Mouse (Mus musculus) CD8-positive naive resting alpha-beta T cell, adult 57 days (primary cell): ENCODE results near the gene Rnd2. TPM values are rescaled to one million over a fixed set of nuclear protein-coding genes. Genes with fewer than 3 reads are reported as not detected.

Experiments used
- total RNA-seq: library from RNA; stranded (reverse); gene quantifications from one replicate; pipeline ENCODE4 v1.2.4, GENCODE M21; 2023

The Rnd2 gene
- total RNA-seq: not detected

DNA sequence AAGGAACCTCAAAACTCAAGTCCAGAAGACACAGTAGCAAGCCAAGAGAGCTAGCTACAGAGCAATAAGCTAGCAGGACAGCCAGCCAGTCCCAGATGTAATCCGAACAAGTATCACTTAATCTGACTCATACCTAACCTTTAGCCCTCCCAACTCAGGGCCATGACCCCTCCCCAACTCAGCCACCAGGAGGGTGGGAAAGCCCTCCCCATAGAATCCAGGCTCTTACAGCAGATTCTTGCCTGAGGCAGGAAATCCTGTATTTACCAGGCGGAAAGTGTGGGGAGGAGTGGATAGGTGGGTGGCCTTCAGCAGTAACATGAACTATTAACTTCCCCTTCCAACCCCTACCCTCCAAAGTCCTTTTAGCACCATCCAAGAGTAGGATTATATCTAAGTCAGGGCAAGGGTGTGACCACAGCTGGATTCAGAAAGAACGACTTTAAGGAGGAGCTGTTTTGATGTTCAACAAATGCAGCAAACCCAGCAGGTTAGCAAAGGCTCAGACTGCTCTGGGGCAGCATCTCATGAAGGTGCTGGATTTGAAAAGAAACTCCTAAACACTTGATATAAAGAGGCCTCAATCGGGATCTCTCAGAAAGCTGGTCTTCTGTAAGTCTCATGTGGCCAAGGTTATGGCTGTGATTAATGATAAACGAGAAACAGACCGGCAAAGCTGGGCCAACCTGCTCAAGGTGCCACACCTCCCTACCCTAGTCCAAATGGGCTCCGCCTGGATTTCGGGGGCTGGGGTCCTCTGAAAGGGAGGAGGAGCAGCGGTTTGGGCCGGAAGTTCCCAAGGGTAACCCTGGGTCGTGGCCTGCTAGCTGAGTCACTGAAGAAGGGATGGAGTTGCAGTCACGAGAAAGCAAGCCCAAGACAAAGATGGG is at the start of gene Rnd2:
TSS of gene Rnd2 (plus strand) at position 789 of the 890 bp plus-strand sequence.

DNA sequence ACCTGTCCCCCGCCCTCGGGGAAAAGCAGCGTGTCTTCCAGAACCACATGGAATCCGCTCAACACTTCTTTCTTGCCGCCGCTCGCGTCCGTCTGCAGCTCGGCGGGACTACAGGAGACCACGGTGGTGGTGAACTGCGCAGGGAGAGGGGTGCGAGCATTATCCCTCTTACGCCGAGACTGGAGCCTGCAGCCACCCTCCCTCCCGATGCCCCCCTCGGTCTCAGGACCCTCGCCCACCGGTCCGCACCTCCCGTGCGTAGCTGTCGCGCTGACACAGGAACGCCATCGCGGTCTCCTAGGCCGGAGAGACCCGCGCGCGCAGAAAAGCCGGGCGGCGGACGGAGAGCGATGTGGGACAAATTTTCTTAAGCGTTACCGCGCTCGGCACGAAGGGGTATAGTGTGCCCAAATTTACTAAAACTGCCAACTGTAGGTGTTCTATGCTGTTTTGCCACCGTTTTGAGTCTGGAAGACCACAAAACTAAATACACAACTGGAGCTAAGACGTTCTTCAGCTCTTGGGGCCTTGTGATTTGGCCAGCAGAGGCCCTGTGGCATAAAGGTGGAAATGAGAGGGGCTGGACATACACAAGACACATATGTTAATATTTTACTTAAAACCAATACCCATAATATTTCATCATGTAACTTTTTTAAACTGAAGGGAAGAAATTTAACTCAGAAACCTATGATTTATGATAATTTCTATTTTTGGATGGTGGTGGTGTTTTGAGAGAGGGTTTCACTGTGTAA is 47.5 kb upstream of the Rnd2 start, which contains the start of gene Aarsd1:
TSS of gene Aarsd1 (minus strand) at position 515 of the 755 bp plus-strand sequence.

DNA sequence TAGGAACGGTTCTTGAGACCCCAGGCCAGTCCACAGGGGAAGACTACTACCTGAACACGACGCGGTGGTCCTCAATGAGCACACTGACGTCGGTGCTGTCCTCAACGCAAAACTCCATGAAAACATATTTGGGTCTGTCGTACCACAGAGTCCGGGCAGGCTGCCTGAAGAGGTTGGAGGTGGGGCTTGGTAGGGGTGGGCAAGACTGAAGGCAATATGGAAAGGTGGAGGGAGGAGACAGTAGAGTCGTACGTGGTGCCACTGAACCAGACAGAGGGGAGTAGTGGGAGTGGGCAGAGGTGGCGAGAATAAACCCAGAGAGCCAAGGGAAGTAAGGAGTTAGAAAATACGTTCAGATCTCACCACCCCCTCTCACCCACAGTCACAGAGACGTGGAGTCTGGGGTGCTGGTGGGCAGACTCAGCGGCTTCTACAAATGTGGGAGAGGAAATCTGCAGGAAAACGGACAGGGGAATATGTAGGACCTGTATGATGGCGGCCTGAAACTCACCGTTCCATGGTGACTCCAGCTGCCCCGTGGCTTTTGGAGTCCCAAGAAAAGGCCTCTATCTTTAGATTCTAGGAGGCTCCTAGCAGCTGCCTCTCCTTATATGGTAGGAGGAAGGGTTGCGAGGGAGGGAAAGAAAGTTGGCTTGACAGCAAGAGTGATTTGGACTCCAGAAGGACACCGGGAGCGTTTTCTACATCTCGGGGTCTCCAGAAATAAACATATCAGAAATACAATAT is 40.5 kb upstream of the Rnd2 start, which contains the start of gene Gm27029:
TSS of gene Gm27029 (minus strand) at position 692 of the 747 bp plus-strand sequence.

DNA sequence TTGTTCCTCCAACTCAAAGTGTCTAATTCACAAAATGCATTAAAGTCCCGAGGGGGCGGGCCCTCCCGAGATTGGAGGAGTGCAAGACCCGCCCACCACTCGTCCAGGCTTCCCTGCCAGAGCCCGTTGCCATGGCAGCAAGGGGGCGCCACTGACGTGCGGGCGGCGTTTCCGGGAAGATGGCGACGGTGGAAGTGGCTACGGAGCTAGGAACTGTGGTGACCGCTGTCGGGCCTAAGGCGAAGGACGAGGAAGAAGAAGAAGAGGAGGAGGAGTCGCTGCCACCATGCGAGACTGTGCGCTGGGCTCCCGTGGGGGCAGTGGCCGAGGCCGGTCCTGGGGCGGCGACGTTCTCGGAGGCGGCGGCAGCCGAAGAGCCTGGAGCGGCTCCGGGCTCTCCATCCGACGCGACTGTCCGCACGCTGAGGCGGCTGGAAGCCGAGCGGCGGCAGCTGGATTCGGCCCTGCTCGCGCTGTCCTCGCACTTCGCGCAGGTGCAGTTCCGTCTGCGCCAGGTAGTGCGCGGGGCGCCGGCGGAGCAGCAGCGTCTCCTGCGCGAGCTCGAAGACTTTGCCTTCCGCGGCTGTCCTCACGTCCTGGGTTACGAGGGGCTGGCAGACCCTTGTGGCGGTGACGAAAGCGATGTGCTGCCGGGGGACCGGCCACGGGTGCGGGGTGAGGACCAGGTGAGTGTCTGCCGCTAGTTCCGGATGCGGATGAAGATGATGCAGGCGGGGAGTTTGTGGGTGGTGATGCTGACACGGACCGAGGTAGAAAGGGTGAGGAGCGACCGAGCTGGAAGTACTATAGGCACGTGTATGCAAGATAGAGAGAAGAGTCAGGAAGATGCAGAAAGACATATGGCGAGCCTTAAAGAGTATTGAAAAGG is 39.6 kb upstream of the Rnd2 start, which contains the start of the genes Rundc1 and Ptges3l:
TSS of gene Rundc1 (plus strand) at position 161 of the 889 bp plus-strand sequence.
TSS of gene Ptges3l (minus strand) at position 409 of the 889 bp plus-strand sequence.

GRCm38 (mm10) chr11:101442127-101442693 is 22.6 kb upstream of the Rnd2 start, which contains the start of gene Rpl27:
Gene Rpl27, plus strand, starts transcription at chr11:101442298.

GRCm38 (mm10) chr11:101448274-101448746 is 16.5 kb upstream of the Rnd2 start, which contains the start of gene Ifi35:
Gene Ifi35, plus strand, starts transcription at chr11:101448407.

GRCm38 (mm10) chr11:101465869-101466551 is 1.2 kb downstream of the Rnd2 start, which contains the start of gene Vat1:
Gene Vat1, minus strand, starts transcription at chr11:101466230.

Other genes starting within 250 kb of the Rnd2 start
- gene Ezh1, start 238.5 kb upstream of the Rnd2 start, total RNA-seq: 89.3 TPM
- 0.40 TPM for gene Ramp2, start 219.0 kb upstream of the Rnd2 start, total RNA-seq
- gene Vps25, start 211.3 kb upstream of the Rnd2 start, total RNA-seq: 71.7 TPM
- 2.8 TPM for gene Wnk4, start 204.4 kb upstream of the Rnd2 start, total RNA-seq
- gene Cntd1, start 186.0 kb upstream of the Rnd2 start, total RNA-seq: not detected
- gene Coa3, start 185.9 kb upstream of the Rnd2 start, total RNA-seq: 35.6 TPM
- gene Becn1, start 162.7 kb upstream of the Rnd2 start, total RNA-seq: 196 TPM
- 118 TPM for gene Psme3, start 148.8 kb upstream of the Rnd2 start, total RNA-seq
- gene Aoc2, start 139.9 kb upstream of the Rnd2 start, total RNA-seq: 24.1 TPM
- gene Aoc3, start 134.4 kb upstream of the Rnd2 start, total RNA-seq: 1.2 TPM
- gene G6pc, start 97.4 kb upstream of the Rnd2 start, total RNA-seq: not detected
- gene Aarsd1, start 47.4 kb upstream of the Rnd2 start, total RNA-seq: 23.4 TPM
- 2.0 TPM for gene Gm27029, start 40.2 kb upstream of the Rnd2 start, total RNA-seq
- gene Rundc1, start 39.9 kb upstream of the Rnd2 start, total RNA-seq: 23.9 TPM
- 7.1 TPM for gene Ptges3l, start 39.7 kb upstream of the Rnd2 start, total RNA-seq
- gene Rpl27, start 22.7 kb upstream of the Rnd2 start, total RNA-seq: 134 TPM
- gene Ifi35, start 16.6 kb upstream of the Rnd2 start, total RNA-seq: 60.5 TPM
- 15.0 TPM for gene Vat1, start 1.2 kb downstream of the Rnd2 start, total RNA-seq
- 2.5 TPM for gene Brca1, start 87.0 kb downstream of the Rnd2 start, total RNA-seq
- 132 TPM for gene Nbr1, start 87.2 kb downstream of the Rnd2 start, total RNA-seq
- gene Tmem106a, start 117.2 kb downstream of the Rnd2 start, total RNA-seq: 7.7 TPM
- gene Gm11634, start 134.3 kb downstream of the Rnd2 start, total RNA-seq: not detected
- 33.6 TPM for gene Rdm1, start 162.2 kb downstream of the Rnd2 start, total RNA-seq
- 4.0 TPM for gene Arl4d, start 200.5 kb downstream of the Rnd2 start, total RNA-seq